Mouse (Mus musculus): ENCODE data around the gene Psmb5. TPM values are rescaled to one million over a fixed set of nuclear protein-coding genes. Genes with fewer than 3 reads are reported as not detected.

Gene Psmb5
- total RNA-seq, 2 experiments from 2014 or later = 347 to 407 TPM

Small RNAs within 50 kb of the gene (microRNA-seq; reads per million reads assigned to microRNA genes)
- not detected for gene Mir686
- not detected for gene Mir6948

Other genes with a start within 250 kb of the Psmb5 start
- 1 to 10 TPM; 3.8 to 4.0 TPM for gene Slc7a7, start 200.2 kb downstream of the Psmb5 start, total RNA-seq (2021)
- gene Mrpl52, start 191.1 kb downstream of the Psmb5 start, total RNA-seq (2021) = 100 to 1,000 TPM; 211 to 217 TPM
- gene Mmp14, start 186.4 kb downstream of the Psmb5 start, total RNA-seq (2021) = 10 to 100 TPM; 42.2 to 54.4 TPM
- gene Lrp10, start 153.9 kb downstream of the Psmb5 start, total RNA-seq (2021) = 100 to 1,000 TPM; 106 to 131 TPM
- gene Rem2, start 141.9 kb downstream of the Psmb5 start, total RNA-seq (2021) = under 1 TPM; 0.66 to 0.79 TPM
- 10 to 100 TPM; 43.8 to 51.3 TPM for gene Prmt5, start 100.5 kb downstream of the Psmb5 start, total RNA-seq (2021)
- gene Haus4, start 63.4 kb downstream of the Psmb5 start, total RNA-seq (2021) = 10 to 100 TPM; 22.5 to 27.0 TPM
- gene Ajuba, start 40.5 kb downstream of the Psmb5 start, total RNA-seq (2021) = 10 to 100 TPM; 17.5 to 24.8 TPM
- 1 to 10 TPM; 4.3 to 6.0 TPM for gene 4931414P19Rik, start 12.0 kb downstream of the Psmb5 start, total RNA-seq (2021)
- gene Psmb11, start 3.4 kb upstream of the Psmb5 start, total RNA-seq (2021) = not detected
- gene Gm17606, start 22.9 kb upstream of the Psmb5 start, total RNA-seq (2021) = not detected
- 1 to 10 TPM in 1 of 2 experiments, under 1 TPM in 1; 0.95 to 1.4 TPM for gene Cdh24, start 23.3 kb upstream of the Psmb5 start, total RNA-seq (2021)
- 10 to 100 TPM; 40.6 to 42.1 TPM for gene 1700123O20Rik, start 68.2 kb upstream of the Psmb5 start, total RNA-seq (2021)
- gene Acin1, start 68.9 kb upstream of the Psmb5 start, total RNA-seq (2021) = 100 to 1,000 TPM; 140 to 178 TPM
- gene Gm29776, start 80.8 kb upstream of the Psmb5 start, total RNA-seq (2021) = under 1 TPM in 1 of 2 experiments, not detected in 1; 0.23 TPM
- gene Cebpe, start 94.2 kb upstream of the Psmb5 start, total RNA-seq (2021) = not detected
- gene Slc7a8, start 163.9 kb upstream of the Psmb5 start, total RNA-seq (2021) = 10 to 100 TPM; 28.1 to 56.8 TPM
- gene Rnf212b, start 196.1 kb upstream of the Psmb5 start, total RNA-seq (2021) = under 1 TPM; 0.43 to 0.56 TPM

Data from adrenal gland, postnatal 36 days (tissue).